Mouse (Mus musculus) hindlimb bud, embryonic 11.5 days (tissue): ENCODE results near the gene Egfl8.

ENCODE experiments used
- DNase-seq: peaks from one replicate; pipeline ENCODE4 v3.0.0-alpha.2; 2012; ENCODE audit warnings: low read depth, low spot score; ENCODE audit errors: extremely low spot score

Gene Egfl8

GRCm38 (mm10) chr17:34583397-34583796, 32.4 kb downstream of the Egfl8 start:
- no peak for DNase-seq

- DNase-seq, result no peak
Measured at GRCm38 (mm10) chr17:34582528-34582927, 33.2 kb downstream of the Egfl8 start.

DNA sequence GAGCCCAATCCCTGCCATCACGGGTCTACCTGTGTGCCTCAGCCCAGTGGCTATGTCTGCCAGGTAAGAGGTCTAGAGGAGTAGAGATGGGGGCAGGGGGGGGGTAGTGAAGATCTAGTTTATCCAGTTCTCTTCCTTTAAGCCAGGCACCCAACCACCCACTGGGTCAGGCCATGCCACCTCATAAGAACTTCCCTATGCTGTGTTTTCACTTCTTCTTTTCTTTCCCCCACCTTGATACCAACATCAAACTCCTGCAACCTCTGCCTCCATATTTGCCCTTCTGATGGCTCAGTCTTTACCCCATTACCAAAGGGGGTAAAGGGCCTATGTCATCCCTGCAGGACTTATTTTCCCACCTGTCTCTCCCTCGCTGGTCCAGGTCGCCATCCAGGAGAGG, 37.7 kb downstream of the Egfl8 start:
- no peak for DNase-seq

- DNase-seq, result no peak
Measured at GRCm38 (mm10) chr17:34576577-34576976, 39.2 kb downstream of the Egfl8 start.

DNA sequence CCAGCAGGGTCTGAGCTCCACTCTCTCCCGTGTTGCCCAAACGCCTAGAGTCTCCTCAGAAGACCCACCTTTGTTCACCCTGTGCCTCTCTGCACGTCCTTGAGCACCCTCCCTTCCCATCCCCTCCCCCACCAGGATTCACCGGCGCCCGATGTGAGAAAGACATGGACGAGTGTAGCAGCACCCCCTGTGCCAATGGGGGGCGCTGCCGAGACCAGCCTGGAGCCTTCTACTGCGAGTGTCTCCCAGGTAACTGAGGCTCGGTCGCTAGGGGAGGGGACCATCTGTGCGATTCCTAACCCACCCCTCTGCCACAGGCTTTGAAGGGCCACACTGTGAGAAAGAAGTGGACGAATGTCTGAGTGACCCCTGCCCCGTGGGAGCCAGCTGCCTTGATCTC, 43.4 kb downstream of the Egfl8 start:
- no peak for DNase-seq

DNA sequence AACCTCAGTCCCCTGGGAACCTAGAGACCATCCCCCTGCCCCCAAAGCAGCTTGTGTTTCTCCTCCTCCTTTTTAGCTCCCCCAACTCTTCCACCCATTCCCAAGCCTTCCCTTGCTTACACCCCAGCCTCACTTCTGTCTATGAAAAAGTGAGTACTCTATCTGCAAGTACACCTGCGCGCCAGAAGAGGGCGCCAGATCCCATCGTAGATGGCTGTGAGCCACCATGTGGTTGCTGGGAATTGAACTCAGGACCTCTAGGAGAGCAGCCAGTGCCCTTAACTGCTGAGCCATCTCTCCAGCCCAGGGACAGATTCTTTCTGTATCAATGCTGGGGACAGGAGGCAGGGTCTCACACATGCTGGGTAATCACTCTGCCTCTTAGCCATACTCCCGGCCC, 43.9 kb downstream of the Egfl8 start:
- DNase-seq, result no peak

- no peak for DNase-seq
Measured at GRCm38 (mm10) chr17:34569919-34570318, 45.9 kb downstream of the Egfl8 start.

DNA sequence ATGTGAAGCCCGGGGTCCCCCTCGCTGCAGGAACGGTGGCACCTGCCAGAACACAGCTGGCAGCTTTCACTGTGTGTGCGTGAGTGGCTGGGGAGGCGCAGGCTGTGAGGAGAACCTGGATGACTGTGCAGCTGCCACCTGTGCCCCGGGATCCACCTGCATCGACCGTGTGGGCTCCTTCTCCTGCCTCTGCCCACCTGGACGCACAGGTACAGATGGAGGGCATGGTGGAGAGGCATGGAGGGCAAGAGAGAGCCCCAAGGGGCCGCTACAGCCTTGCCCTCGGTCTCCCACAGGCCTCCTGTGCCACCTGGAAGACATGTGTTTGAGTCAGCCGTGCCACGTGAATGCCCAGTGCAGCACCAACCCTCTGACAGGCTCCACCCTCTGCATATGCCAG, 47.4 kb downstream of the Egfl8 start:
- DNase-seq, result no peak

GRCm38 (mm10) chr17:34567311-34567710, 48.5 kb downstream of the Egfl8 start:
- DNase-seq, result no peak

DNA sequence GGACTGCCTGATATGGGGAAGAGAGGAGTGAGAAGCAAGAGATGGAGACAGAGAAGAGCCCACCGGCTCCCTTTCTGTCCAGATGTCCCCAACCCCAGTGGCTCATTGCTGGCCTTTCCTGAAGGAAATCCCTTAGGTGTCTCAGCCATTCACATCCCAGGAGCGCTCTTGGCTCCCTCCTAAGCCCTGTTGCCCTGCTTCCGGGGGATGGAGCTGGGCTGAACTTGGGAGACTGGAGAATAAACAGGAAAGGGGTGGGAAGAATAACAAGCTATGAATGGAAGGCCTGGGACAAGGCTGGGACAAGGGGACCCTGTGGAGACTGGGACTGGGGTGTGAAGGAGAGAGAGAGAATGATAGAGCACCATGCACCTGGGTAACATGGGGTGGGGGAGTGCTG, 51.0 kb downstream of the Egfl8 start:
- no peak for DNase-seq

- no peak for DNase-seq
Measured at GRCm38 (mm10) chr17:34564003-34564421, 51.8 kb downstream of the Egfl8 start, which contains the start of gene Notch4. Gene Notch4, plus strand, starts transcription at chr17:34564268.

DNA sequence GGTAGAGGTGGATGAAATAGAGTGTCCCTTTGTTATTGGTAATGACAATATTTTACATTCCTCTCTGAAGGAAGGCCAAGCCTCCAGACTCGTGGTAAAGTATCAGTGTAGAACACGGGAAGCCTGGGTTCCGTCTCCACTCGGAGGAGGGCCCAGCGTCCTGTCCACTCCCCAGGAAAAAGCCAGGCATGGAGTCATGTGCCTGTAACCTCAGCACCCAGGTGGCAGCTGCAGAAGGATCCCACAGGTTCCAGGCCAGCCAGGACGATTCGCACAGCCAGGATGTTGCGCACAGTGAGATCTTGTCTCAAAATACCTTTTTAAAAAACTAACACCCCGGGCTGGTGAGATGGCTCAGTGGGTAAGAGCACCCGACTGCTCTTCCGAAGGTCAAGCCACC, 52.4 kb downstream of the Egfl8 start:
- no peak for DNase-seq
